ENCODE assay signal across 10 mouse cellular contexts in genomic region chr2:7270051-7270450, GRCm38 (mm10).
DNase-seq lines count a peak whose midpoint lies in the region; ATAC-seq and TF ChIP-seq lines count a peak whose summit lies in the region.
"Had no signal": no experiment of that assay in that cellular context is flagged by ENCODE, and none has a peak within 500 bp of the region (broad histone marks: within the 10 kb centered on the region; RNA-seq: fewer than 3 reads in every experiment).

No protein-coding gene starts in this region.

- no peak overlapping the region for H3K4me2 ChIP-seq in liver, embryonic 11.5 days
- no peak overlapping the region for H3K4me2 ChIP-seq in liver, postnatal 0 days (ENCODE audit: low read depth, low read length)
- H3K4me2 ChIP-seq in forebrain, embryonic 14.5 days (ENCODE audit: low read length): no peak overlapping the region
- H3K4me2 ChIP-seq: neural tube, embryonic 12.5 days had no signal

- H3K36me3 ChIP-seq in liver, embryonic 11.5 days (ENCODE audit: control insufficient read depth, insufficient read depth, low read length): no peaks in the 10 kb centered on the region
- H3K36me3 ChIP-seq in liver, postnatal 0 days (replicated peaks; ENCODE audit: insufficient read depth, low read length): no peaks in the 10 kb centered on the region
- no peaks in the 10 kb centered on the region for H3K36me3 ChIP-seq in forebrain, embryonic 14.5 days (ENCODE audit: control insufficient read depth, insufficient read depth, low read length)
- H3K36me3 ChIP-seq: neural tube, embryonic 12.5 days had no signal

- no peaks in the 10 kb centered on the region for H3K4me1 ChIP-seq in liver, embryonic 11.5 days (replicated peaks; ENCODE audit: control insufficient read depth, insufficient read depth, low read length)
- no peaks in the 10 kb centered on the region for H3K4me1 ChIP-seq in liver, postnatal 0 days (ENCODE audit: insufficient read depth)
- no peaks in the 10 kb centered on the region for H3K4me1 ChIP-seq in forebrain, embryonic 14.5 days (ENCODE audit: control insufficient read depth, insufficient read depth, low read length)

- no peak for TF ChIP-seq EP300 in liver, postnatal 0 days (IDR thresholded peaks at IDR 0.05; ENCODE audit: low read depth)

- DNase-seq in B cell, adult 2 months: peak; percentile 4
- peak; percentile 51 to 75 for DNase-seq in frontal cortex, postnatal 10 days (ENCODE audit: low spot score in 2 of 2)
- peak; percentile 59 to 93 for DNase-seq in layer of hippocampus, postnatal 14 days (ENCODE audit: low spot score in 2 of 2)
- DNase-seq in right cerebral cortex, adult 18-20 months: peak; percentile 92
- no peak for DNase-seq in liver, embryonic 11.5 days (ENCODE audit: low spot score)
- no peak for DNase-seq in urinary bladder, postnatal 36 days (ENCODE audit: low spot score in 2 of 2)
- DNase-seq in liver, postnatal 0 days: no peak
- DNase-seq in forebrain, embryonic 14.5 days (ENCODE audit: low spot score): no peak
- DNase-seq: kidney, postnatal 36 days had no signal

- no peak for TF ChIP-seq CTCF in liver, postnatal 0 days (IDR thresholded peaks at IDR 0.05; ENCODE audit: low read depth)

- H3K9me3 ChIP-seq in liver, embryonic 11.5 days (ENCODE audit: control insufficient read depth, low read length): no peaks in the 10 kb centered on the region
- H3K9me3 ChIP-seq in liver, postnatal 0 days (ENCODE audit: low read length): no peaks in the 10 kb centered on the region
- H3K9me3 ChIP-seq in forebrain, embryonic 14.5 days (replicated peaks; ENCODE audit: control insufficient read depth, low read length): no peaks in the 10 kb centered on the region
- H3K9me3 ChIP-seq: neural tube, embryonic 12.5 days had no signal

- H3K27ac ChIP-seq in liver, embryonic 11.5 days (ENCODE audit: low read depth, low read length): no peak overlapping the region
- no peak overlapping the region for H3K27ac ChIP-seq in liver, postnatal 0 days (ENCODE audit: low read depth)
- H3K27ac ChIP-seq in forebrain, embryonic 14.5 days (ENCODE audit: low read depth, low read length): no peak overlapping the region
- H3K27ac ChIP-seq: neural tube, embryonic 12.5 days had no signal

- no peaks in the 10 kb centered on the region for H3K27me3 ChIP-seq in liver, embryonic 11.5 days (replicated peaks; ENCODE audit: control insufficient read depth, insufficient read depth, low read length)
- H3K27me3 ChIP-seq in liver, postnatal 0 days (ENCODE audit: insufficient read depth, low read length): no peaks in the 10 kb centered on the region
- H3K27me3 ChIP-seq in forebrain, embryonic 14.5 days (replicated peaks; ENCODE audit: control insufficient read depth, insufficient read depth, low read length): no peaks in the 10 kb centered on the region
- H3K27me3 ChIP-seq: neural tube, embryonic 12.5 days had no signal

- 81% methylated on average over 7 of the region's 7 CpGs for WGBS in liver, embryonic 11.5 days
- 64% methylated on average over 7 of the region's 7 CpGs for WGBS in liver, postnatal 0 days (ENCODE audit: insufficient replicate concordance)
- WGBS in forebrain, embryonic 14.5 days: 84% methylated on average over 7 of the region's 7 CpGs

- no peak overlapping the region for H3K9ac ChIP-seq in liver, embryonic 11.5 days (ENCODE audit: low read depth, low read length)
- H3K9ac ChIP-seq in liver, postnatal 0 days (replicated peaks): no peak overlapping the region
- H3K9ac ChIP-seq in forebrain, embryonic 14.5 days (ENCODE audit: low read length): no peak overlapping the region
- H3K9ac ChIP-seq: neural tube, embryonic 12.5 days had no signal

- ATAC-seq in liver, embryonic 11.5 days (replicated peaks; ENCODE audit: low FRiP score): no peak
- no peak for ATAC-seq in liver, postnatal 0 days
- ATAC-seq in forebrain, embryonic 14.5 days: no peak

- no peak overlapping the region for H3K4me3 ChIP-seq in liver, embryonic 11.5 days (ENCODE audit: low read depth, low read length)
- H3K4me3 ChIP-seq in liver, postnatal 0 days (ENCODE audit: low read depth, low read length): no peak overlapping the region
- H3K4me3 ChIP-seq in forebrain, embryonic 14.5 days (ENCODE audit: low read depth, low read length): no peak overlapping the region
- H3K4me3 ChIP-seq: neural tube, embryonic 12.5 days had no signal

Comparison
In these comparisons a context has a peak if more than half of its experiments do, and no peak if none do; other contexts are left out.
1. DNase-seq: peak in B cell, adult 2 months (2 of 2), frontal cortex, postnatal 10 days (2 of 2), layer of hippocampus, postnatal 14 days (2 of 2) and right cerebral cortex, adult 18-20 months (single experiment); none in liver, embryonic 11.5 days (single experiment), urinary bladder, postnatal 36 days (0 of 2), liver, postnatal 0 days (single experiment) and forebrain, embryonic 14.5 days (single experiment).